Mouse (Mus musculus) ES-E14 (cell line): Measurements from ENCODE around the gene Lamp1.

Experiments
- CHD2 ChIP-seq: IDR thresholded peaks from 2 replicates; pipeline ENCODE4 v1.6.1; 2014; ENCODE audit warnings: mild to moderate bottlenecking, low read depth, low read length, inconsistent platforms
- ZC3H11A ChIP-seq: IDR thresholded peaks from 2 replicates; pipeline ENCODE4 v1.6.1; 2012; ENCODE audit warnings: low read depth, mild to moderate bottlenecking, inconsistent platforms, low read length, borderline replicate concordance
- ZNF384 ChIP-seq: IDR thresholded peaks from 2 replicates; pipeline ENCODE4 v1.6.1; 2012; ENCODE audit warnings: low read depth, low read length, inconsistent platforms

DNA sequence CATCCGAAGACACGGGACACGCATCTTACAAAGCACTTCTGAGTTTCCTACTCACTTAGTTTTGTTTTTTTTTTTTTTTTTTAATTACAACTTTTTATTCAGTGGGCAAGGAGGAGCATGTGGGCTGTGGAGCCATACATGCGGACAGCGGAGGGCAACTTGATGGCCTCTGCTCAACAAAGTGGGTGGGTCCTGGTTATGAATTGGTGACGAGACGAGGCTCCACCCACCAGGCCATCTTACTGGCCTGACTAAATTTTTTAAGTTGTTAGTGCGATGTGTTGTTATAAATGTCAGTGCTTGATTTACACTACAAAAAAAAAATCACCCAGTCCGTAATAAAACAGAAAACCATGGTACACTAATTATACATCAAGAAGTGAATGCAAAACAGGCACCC lies 21.4 kb downstream of the Lamp1 start:
- no peak for TF ChIP-seq ZC3H11A
- no peak for TF ChIP-seq ZNF384
- no peak for TF ChIP-seq CHD2
